Mouse (Mus musculus) induced T-regulatory cell, adult 2 months (primary cell): ENCODE measurements around the gene 4930558C23Rik.
"Not testable (repeated sequence)": the region's sequence is repeated elsewhere in the genome, so short reads cannot be mapped to it uniquely, and the experiment has no call there.

Source experiments
- DNase-seq: peaks from one replicate; pipeline ENCODE4 v3.0.0-alpha.2; 2012; ENCODE audit warnings: low read depth

4930558C23Rik gene

GRCm38 (mm10) chr3:95370101-95370500, 32.5 kb downstream of the 4930558C23Rik start:
- DNase-seq = no peak

- peak; percentile 43 for DNase-seq
Observed at GRCm38 (mm10) chr3:95360276-95360675, 42.4 kb downstream of the 4930558C23Rik start.

- peak; percentile 11 for DNase-seq
Observed at GRCm38 (mm10) chr3:95357746-95358145, 44.9 kb downstream of the 4930558C23Rik start.

- DNase-seq = peak; percentile 95
Observed at GRCm38 (mm10) chr3:95356701-95357449, 45.8 kb downstream of the 4930558C23Rik start, which contains the start of gene Setdb1. Setdb1 (minus strand) TSS chr3:95357202.

DNA sequence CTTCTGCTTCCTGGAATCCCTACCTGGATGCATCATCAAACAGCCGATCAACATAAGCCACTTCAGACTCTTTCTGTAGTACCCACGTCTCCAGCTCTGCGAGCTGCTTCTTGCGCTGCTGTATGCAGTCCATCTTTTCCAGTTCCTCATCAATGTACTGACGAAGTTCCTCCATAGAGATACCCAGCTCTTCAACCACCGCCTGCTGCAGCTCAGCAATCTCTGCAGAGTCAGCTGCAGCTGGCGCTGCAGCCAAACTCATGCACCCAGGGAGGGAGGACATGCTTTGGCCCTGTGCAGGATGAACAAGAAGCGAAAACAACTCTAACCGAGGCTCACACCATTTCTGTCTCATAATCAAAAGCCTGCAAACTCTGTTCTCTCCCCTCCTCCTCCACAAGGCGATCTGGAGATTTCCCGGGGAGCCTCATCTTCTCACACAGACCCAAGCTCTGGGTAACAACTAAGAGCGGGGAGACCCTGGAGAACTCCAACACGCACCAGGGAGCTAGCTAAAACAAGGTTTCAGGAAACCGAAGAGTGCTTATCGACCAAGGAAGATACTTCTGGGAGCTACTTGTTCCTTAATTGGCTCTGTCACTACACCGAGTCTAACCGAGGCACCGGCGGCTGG, 46.6 kb downstream of the 4930558C23Rik start:
- not testable (repeated sequence) for DNase-seq

DNA sequence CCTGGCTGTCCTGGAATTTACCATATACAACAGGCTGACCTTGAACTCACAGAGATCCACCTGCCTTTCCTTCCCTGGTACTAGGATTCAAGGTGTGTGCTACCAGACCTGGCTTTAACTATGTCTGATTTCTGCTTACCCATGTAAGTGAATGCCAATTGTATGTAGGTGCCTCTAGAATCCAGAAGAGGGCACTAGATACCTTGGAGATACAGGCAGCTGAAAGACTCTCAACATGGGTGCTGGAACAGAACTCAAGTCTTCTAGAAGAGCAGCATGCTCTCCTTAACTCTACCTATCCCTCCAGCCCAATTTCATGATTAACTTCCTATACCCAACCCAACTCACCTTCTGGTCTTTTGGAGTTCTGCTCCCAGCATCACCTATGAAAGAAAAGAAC, 53.1 kb downstream of the 4930558C23Rik start:
- DNase-seq = peak; percentile 77

DNA sequence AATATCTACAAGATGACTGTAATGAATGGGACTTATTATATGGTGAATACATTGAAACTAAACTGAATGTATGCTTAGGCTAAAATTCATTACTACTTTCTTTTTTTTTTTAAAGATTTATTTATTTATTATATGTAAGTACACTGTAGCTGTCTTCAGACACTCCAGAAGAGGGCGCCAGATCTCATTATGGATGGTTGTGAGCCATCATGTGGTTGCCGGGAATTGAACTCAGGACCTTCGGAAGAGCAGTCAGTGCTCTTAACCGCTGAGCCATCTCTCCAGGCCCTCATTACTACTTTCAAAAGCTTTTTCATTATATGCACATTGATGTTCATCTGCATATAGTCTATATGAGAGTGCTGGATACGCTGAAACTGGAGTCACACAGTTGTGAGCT, 54.3 kb downstream of the 4930558C23Rik start:
- not testable (repeated sequence) for DNase-seq

- DNase-seq = no peak
Observed at GRCm38 (mm10) chr3:95346454-95346853, 56.2 kb downstream of the 4930558C23Rik start.

DNA sequence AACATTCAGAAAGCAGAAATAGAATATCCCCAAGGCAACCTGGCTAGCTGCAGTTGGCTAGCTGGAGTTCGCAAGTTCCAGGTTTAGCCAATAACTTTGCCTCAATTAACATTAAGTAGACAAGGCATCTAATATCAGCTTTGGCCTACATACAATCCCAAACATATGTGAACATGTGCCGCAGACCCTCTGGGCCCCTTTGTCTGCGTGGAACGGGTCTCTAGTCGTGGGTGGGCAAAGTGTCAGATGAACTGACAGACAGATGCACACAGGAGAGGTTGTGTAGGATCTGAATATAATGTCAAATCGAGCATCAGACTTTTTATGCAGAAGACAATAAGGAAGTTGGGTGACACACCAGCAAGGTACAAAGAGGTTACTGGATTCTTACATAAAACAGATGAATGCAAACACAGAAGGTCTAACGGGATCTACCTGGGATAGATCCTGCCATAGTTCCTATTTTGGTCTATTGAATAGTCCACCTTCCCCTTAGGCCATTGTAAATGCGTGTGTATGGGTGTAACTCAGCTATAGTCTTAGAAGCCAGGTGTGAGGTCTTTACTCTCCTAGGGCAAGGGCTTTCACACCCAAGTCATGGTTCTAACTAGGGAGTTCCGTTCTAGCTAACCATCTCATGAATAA, 59.2 kb downstream of the 4930558C23Rik start:
- DNase-seq = not testable (repeated sequence)

GRCm38 (mm10) chr3:95338251-95338650, 64.4 kb downstream of the 4930558C23Rik start:
- DNase-seq = no peak

- DNase-seq = no peak
Observed at GRCm38 (mm10) chr3:95337345-95337744, 65.3 kb downstream of the 4930558C23Rik start.
